Mouse (Mus musculus): ENCODE data around the gene Tmem132b. TPM values are rescaled to one million over a fixed set of nuclear protein-coding genes. Genes with fewer than 3 reads are reported as not detected.
A peak's percentile ranks its signal among the peaks of the same experiment; 100 is the strongest.
"Not testable (repeated sequence)": the region's sequence is repeated elsewhere in the genome, so short reads cannot be mapped to it uniquely, and the experiment has no call there.

Tmem132b gene
- polyA plus RNA-seq (2015; fragmentation: Nextera tagmentation; extraction: Ambion mirVana) = 0.01 and 0.03 TPM in 2 replicates

DNA sequence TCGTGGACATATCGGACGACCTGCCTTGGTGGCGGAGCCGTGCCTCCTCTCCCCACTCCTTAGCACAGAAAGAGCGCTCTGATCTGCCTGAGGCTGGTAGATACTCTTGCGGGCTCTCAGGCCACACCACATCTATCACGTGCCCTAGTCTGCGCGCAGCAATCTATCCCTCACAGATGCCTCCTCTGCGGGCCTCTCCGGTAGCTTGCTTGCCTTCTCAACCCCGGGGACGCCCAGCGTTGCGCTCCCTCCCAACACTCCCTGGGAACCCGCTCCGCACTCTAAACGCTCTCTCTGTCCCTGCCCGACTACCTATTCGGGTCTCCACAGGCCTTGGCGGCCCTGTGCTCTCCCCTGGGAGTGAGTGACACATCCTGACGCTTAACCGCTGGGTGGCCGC lies at the start of gene Tmem132b:
TSS of gene Tmem132b (plus strand) at position 141 of the 400 bp plus-strand sequence.
- Histone ChIP-seq H3K27ac (replicated peaks) (no peak within 1 kb of the TSS), H3K4me2 (peak within 1 kb of the TSS; percentile 86), H3K4me1 (peaks cover 18% of the 10 kb centered on the region), H3K9ac (peak within 1 kb of the TSS; percentile 69), H3K36me3 (no peaks in the 10 kb centered on the region), H3K4me3 (peak within 1 kb of the TSS; percentile 56), H3K9me3 (peaks cover 3% of the 10 kb centered on the region; the same call in 1 of the 2 replicates), H3K27me3 (replicated peaks) (peaks cover 92% of the 10 kb centered on the region)
- WGBS = 2% methylated on average over 25 of the region's 25 CpGs
- no peak for ATAC-seq (ENCODE audit: extremely low read depth, insufficient number of reproducible peaks, low FRiP score, low TSS enrichment)

DNA sequence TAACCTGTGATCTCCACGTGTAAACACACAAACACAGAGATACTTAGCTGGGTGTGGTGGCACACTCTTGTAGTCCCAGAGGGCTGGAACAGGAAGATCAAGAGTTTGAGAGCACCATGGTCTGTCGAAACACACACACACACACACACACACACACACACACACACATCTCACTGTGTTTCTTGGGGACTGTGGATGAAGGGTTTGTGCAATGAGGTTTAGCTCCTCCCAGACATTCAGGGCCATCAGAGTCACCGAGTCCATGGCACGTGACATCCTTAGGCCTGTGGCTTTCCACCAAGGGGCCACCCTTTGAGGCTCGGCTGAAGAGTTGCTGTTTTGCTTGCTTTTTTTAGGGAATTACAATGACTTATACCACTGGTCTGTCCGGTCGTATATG lies 49.1 kb upstream of the Tmem132b start:
- no peaks in the 10 kb centered on the region for H3K27me3 ChIP-seq (replicated peaks)
- ATAC-seq (ENCODE audit: extremely low read depth, insufficient number of reproducible peaks, low FRiP score, low TSS enrichment) = no peak
- H3K27ac ChIP-seq (replicated peaks) = no peak overlapping the region
- H3K4me3 ChIP-seq = no peak overlapping the region
- H3K4me1 ChIP-seq = peaks cover 1% of the 10 kb centered on the region
- H3K4me2 ChIP-seq = no peak overlapping the region
- H3K36me3 ChIP-seq = peaks cover 31% of the 10 kb centered on the region
- no peaks in the 10 kb centered on the region for H3K9me3 ChIP-seq
- no peak overlapping the region for H3K9ac ChIP-seq
- 87% methylated on average over 7 of the region's 7 CpGs for WGBS

DNA sequence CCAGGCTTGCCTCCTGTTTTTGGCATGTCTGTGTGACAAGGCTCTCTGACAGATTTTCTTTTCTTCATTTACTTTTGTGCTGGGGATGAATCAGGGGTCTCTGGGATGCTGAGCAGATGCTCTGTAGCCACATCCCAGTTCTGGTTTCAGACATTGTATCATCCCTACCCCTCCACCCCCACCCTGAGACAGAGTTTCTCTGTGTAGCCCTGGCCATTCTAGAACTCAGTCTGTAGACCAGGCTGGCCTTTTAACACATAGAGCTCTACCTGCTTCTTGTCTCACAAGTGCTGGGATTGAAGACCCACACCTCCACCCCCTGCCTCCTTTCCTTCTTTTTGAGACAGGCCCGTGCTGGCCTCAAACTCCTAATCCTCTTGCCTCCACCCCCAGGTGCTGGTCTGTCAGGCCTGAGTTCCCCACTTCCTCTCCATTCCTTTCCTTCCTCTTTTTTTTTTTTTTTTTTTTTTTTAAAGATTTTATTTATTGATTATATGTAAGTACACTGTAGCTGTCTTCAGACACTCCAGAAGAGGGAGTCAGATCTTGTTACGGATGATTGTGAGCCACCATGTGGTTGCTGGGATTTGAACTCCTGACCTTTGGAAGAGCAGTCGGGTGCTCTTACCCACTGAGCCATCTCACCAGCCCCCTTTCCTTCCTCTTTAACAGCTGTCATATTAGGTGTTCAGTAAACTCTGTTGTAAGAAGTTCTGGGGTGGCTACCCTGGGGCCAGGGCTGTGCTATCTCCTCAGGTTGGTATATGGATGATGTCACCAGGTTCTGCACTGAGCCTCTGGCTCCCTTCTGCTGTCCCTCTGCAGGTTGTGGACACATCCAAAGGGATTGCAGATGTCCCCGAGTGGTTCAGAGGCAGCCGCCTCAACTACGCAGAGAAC lies 47.6 kb upstream of the Tmem132b start:
- WGBS = 70% methylated on average over 6 of the region's 6 CpGs
- no peak overlapping the region for H3K4me2 ChIP-seq
- no peaks in the 10 kb centered on the region for H3K9me3 ChIP-seq

DNA sequence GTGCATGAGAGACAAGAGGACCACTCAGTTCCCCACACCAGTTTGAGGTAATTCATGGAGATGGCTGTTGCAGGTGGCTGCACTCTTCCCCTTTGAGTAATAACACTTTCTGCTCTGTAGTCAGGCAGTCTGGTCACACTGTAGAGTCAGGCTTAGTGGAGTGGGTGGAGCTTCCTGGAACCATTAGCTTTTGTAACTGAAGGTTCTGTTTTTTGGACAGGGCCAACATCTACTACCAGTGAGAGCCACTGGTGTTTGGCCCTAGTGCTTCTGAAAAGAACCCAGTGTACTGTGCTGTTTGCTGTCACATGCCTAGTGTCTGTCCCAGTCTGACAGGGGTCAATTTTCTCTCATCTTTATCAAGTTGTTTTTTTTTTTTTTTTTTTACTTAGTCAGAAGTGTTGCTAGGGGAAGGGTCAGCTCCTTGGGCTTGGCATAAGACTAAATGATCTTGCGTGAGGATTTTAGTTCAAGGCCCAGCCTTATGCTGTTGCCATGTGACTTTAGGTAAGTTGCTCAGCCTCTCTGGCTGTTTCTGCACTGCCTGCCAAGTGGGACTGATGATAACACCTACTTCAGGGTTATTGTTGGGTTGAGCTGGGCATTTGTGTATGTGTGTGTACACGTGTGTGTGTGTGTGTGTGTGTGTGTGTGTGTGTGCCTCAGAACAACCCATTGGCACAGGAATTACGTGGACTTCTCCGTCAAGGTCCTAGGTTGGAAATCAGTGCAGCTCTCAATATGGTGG lies 46.4 kb upstream of the Tmem132b start:
- H3K4me1 ChIP-seq = peaks cover 9% of the 10 kb centered on the region
- H3K9me3 ChIP-seq = no peaks in the 10 kb centered on the region
- H3K27ac ChIP-seq (replicated peaks) = no peak overlapping the region
- peaks cover 40% of the 10 kb centered on the region for H3K36me3 ChIP-seq
- H3K4me2 ChIP-seq = no peak overlapping the region
- no peaks in the 10 kb centered on the region for H3K27me3 ChIP-seq (replicated peaks)
- no peak for ATAC-seq (ENCODE audit: extremely low read depth, insufficient number of reproducible peaks, low FRiP score, low TSS enrichment)
- 89% methylated on average over 4 of the region's 4 CpGs for WGBS
- no peak overlapping the region for H3K9ac ChIP-seq
- H3K4me3 ChIP-seq = no peak overlapping the region

More for the DNA sequence above, 47.6 kb upstream of the Tmem132b start:
- Histone ChIP-seq H3K9ac (no peak overlapping the region), H3K27ac (replicated peaks) (no peak overlapping the region), H3K27me3 (replicated peaks) (no peaks in the 10 kb centered on the region), H3K4me3 (no peak overlapping the region), H3K4me1 (peaks cover 9% of the 10 kb centered on the region), H3K36me3 (peaks cover 31% of the 10 kb centered on the region)
- ATAC-seq (ENCODE audit: extremely low read depth, insufficient number of reproducible peaks, low FRiP score, low TSS enrichment) = no peak

DNA sequence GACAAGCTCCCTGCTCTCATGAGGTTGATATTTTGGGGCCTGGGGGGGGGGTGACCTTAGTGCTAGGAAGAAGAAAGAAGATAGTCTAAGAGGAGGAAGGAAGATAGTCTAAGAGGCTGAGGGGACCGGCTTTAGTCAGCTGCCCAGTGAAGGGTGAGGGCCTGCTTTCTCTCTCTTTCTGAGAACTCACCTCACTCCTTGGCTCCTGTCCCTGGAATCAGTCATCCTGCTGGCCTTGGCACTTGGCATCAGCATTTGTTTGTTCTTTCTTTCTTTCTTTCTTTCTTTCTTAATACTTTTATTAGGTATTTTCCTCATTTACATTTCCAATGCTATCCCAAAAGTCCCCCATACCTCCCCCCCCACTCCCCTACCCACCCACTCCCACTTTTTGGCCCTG lies 45.5 kb upstream of the Tmem132b start:
- Histone ChIP-seq H3K27me3 (replicated peaks) (no peaks in the 10 kb centered on the region), H3K36me3 (peaks cover 49% of the 10 kb centered on the region)
- WGBS = 69% methylated on average over 1 of the region's 1 CpGs

DNA sequence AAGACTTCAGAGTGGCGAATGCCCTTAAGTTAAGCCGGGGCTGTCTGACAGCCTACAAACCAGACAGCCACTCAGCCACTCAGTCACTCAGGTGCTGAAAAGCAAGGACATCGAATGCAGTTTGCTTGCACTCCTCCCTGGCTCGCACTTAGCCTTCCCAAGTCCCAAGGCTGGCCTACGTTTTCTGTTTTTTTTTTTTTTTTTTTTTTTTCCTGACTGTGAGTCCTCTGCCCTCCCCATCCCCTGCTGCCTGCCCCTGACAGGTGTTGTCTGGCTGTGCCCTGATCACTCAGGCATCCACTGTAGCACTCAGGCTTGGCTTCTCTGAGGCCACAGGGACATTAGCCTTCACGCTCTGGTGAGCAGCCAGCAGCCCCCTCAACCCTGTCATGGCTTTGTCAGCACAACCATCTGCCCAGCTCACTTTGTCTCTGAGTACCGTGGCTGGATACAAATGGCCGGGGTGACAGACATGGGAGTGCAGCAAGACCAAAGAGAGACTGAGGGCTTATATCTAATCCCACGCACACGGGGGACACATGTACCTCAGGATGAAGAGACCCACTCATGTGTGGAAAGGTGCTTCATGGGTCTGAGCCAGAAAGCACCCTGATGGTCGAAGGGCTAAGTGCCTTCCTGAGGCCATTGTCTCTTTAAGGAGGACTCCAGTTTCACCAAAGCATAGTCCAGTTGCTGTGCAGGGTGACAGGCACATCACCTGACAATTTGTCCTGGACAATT lies 44.0 kb upstream of the Tmem132b start:
- Histone ChIP-seq H3K36me3 (peaks cover 54% of the 10 kb centered on the region), H3K27me3 (replicated peaks) (no peaks in the 10 kb centered on the region), H3K9me3 (no peaks in the 10 kb centered on the region), H3K9ac (peak overlapping the region; percentile 33; the same call in 1 of the 2 replicates), H3K4me2 (no peak overlapping the region), H3K4me1 (peaks cover 9% of the 10 kb centered on the region), H3K27ac (replicated peaks) (no peak overlapping the region), H3K4me3 (no peak overlapping the region)
- no peak for ATAC-seq (ENCODE audit: extremely low read depth, insufficient number of reproducible peaks, low FRiP score, low TSS enrichment)
- WGBS = 69% methylated on average over 11 of the region's 11 CpGs

More for the DNA sequence above, 45.5 kb upstream of the Tmem132b start:
- no peak overlapping the region for H3K27ac ChIP-seq (replicated peaks)
- ATAC-seq (ENCODE audit: extremely low read depth, insufficient number of reproducible peaks, low FRiP score, low TSS enrichment) = no peak
- H3K4me1 ChIP-seq = peaks cover 9% of the 10 kb centered on the region
- H3K9ac ChIP-seq = no peak overlapping the region
- no peak overlapping the region for H3K4me2 ChIP-seq
- H3K9me3 ChIP-seq = no peaks in the 10 kb centered on the region
- H3K4me3 ChIP-seq = no peak overlapping the region

DNA sequence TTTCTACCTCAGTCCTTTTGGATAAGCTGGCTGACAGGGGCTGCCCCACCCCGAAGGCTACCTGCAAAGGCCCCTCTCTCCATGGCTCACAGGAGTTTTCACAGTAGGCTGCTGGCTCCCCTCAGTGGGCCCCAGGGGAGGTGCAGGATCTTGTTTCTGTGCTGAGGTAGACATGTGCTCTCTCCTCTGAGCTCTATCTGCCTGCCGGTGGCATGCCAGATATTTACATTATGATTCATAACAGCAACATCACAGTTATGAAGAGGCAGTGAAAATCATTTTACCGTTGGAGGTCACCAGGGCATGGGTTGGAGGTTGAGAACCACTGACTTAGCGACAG lies 43.5 kb upstream of the Tmem132b start:
- no peak overlapping the region for H3K4me2 ChIP-seq
- peaks cover 9% of the 10 kb centered on the region for H3K4me1 ChIP-seq
- WGBS = 54% methylated on average over 4 of the region's 4 CpGs
- H3K36me3 ChIP-seq = peaks cover 54% of the 10 kb centered on the region
- no peak overlapping the region; the same call in 1 of the 2 replicates for H3K9ac ChIP-seq
- no peak overlapping the region for H3K27ac ChIP-seq (replicated peaks)
- no peaks in the 10 kb centered on the region for H3K9me3 ChIP-seq
- H3K4me3 ChIP-seq = no peak overlapping the region
- no peak for ATAC-seq (ENCODE audit: extremely low read depth, insufficient number of reproducible peaks, low FRiP score, low TSS enrichment)
- no peaks in the 10 kb centered on the region for H3K27me3 ChIP-seq (replicated peaks)

DNA sequence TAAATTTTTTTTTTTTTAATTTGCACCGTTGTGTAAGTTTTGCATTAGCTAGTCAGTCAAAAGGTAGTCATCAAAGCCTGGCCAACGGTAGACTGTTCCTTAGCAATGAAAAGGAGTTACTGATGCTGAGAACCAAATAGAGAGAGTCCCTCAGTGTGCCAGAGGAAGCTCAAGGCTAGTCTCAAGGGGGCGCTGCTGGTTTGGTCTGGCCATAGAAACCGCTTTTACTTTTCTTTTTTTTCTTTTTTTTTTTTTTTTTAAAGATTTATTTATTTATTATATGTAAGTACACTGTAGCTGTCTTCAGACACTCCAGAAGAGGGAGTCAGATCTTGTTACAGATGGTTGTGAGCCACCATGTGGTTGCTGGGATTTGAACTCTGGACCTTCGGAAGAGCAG lies 42.6 kb upstream of the Tmem132b start:
- H3K27me3 ChIP-seq (replicated peaks); H3K9ac ChIP-seq; H3K4me2 ChIP-seq; H3K4me3 ChIP-seq; H3K27ac ChIP-seq (replicated peaks); H3K4me1 ChIP-seq; ATAC-seq (ENCODE audit: extremely low read depth, insufficient number of reproducible peaks, low FRiP score, low TSS enrichment); H3K9me3 ChIP-seq: not testable (repeated sequence)
- whole genome bisulfite sequencing = 86% methylated on average over 5 of the region's 5 CpGs
- peaks cover 50% of the 10 kb centered on the region for H3K36me3 ChIP-seq

DNA sequence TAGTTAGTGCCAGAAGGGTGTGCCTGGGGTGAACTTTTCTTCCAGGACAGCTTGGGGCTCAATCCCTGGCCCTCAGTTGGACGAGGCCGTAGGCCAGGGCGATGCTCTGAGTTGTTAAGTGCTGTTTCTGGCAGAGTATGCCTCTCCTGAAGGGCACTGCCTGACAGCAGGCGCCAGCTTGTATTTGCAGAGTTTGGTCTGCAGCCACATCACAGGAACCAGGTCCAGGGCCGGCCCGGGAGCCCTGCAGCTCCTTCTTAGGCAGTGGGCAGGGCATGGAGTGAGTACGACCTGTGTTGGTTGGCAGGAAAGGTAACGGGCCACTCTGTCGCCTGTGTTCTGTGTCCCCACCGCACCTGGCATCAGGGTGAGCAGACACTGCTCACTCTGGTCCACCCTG lies 40.5 kb upstream of the Tmem132b start:
- Histone ChIP-seq H3K27me3 (replicated peaks) (no peaks in the 10 kb centered on the region), H3K4me2 (no peak overlapping the region), H3K27ac (replicated peaks) (no peak overlapping the region), H3K4me1 (peaks cover 9% of the 10 kb centered on the region), H3K9me3 (no peaks in the 10 kb centered on the region), H3K9ac (no peak overlapping the region), H3K4me3 (no peak overlapping the region), H3K36me3 (peaks cover 49% of the 10 kb centered on the region)
- no peak for ATAC-seq (ENCODE audit: extremely low read depth, insufficient number of reproducible peaks, low FRiP score, low TSS enrichment)
- WGBS = 83% methylated on average over 10 of the region's 10 CpGs

DNA sequence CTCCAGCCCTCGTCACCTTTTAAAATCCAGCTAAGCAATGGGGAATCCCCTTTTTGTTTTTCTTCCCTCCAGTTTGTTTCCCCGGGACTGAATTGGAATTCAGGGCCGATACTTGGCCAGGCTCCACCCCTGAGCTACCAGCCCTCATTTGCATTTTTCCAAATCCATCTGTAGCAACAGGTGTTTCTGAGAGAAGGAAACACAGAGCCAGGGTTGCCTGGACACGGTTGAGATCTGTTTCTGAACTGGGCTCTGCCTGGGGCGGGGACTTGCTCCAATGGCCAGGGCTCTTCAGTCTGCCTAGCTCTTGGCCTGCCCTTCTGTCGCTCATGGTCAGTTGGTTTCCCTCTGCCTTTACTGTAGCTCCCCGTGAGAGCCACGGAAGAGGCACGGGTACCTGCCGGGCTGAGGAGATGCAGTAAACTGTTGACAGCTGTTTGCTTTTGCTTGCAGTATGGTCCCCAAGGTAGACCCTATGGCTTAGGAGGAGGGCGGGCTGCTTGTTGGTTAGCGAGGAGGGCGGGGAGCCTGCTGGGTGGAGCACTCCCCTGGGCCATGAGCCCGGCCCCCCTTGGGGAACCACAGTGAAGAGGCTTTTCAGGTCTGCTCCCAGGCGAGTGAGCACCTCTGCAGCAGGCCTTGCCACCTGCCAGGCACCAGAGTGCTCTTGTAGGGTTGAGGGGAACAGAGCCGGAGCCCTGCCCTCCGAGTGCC lies 39.0 kb upstream of the Tmem132b start:
- no peak overlapping the region for H3K27ac ChIP-seq (replicated peaks)
- 61% methylated on average over 17 of the region's 17 CpGs for WGBS
- no peak for ATAC-seq (ENCODE audit: extremely low read depth, insufficient number of reproducible peaks, low FRiP score, low TSS enrichment)

DNA sequence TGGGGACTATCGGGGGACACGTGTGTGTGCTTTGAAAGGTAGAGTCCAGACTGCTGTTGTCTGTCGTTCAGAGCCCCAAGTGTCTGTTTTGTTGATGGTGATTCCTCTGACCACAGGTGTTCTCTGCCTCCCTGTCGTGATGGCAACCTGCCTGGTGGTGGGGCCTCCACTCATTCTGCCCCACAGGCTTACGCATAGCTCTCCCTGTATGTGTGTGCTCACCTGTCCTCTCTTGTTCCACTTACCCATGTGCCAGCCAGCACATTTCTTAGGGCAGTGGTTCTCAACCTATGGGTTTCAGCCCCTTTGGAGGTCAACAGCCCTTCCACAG lies 38.5 kb upstream of the Tmem132b start:
- Histone ChIP-seq H3K4me3 (no peak overlapping the region), H3K9ac (no peak overlapping the region), H3K4me1 (peaks cover 3% of the 10 kb centered on the region), H3K36me3 (peaks cover 45% of the 10 kb centered on the region), H3K27ac (replicated peaks) (no peak overlapping the region), H3K9me3 (no peaks in the 10 kb centered on the region), H3K27me3 (replicated peaks) (no peaks in the 10 kb centered on the region), H3K4me2 (no peak overlapping the region)
- WGBS = 71% methylated on average over 5 of the region's 5 CpGs
- ATAC-seq (ENCODE audit: extremely low read depth, insufficient number of reproducible peaks, low FRiP score, low TSS enrichment) = no peak

More for the DNA sequence above, 39.0 kb upstream of the Tmem132b start:
- no peaks in the 10 kb centered on the region for H3K27me3 ChIP-seq (replicated peaks)
- H3K4me1 ChIP-seq = peaks cover 8% of the 10 kb centered on the region
- H3K4me3 ChIP-seq = no peak overlapping the region
- no peak overlapping the region for H3K9ac ChIP-seq
- H3K36me3 ChIP-seq = peaks cover 45% of the 10 kb centered on the region
- H3K4me2 ChIP-seq = no peak overlapping the region
- H3K9me3 ChIP-seq = no peaks in the 10 kb centered on the region
